Mouse (Mus musculus) neural tube, embryonic 12.5 days (tissue): ENCODE data around the gene Slc5a5. TPM values are rescaled to one million over a fixed set of nuclear protein-coding genes. Genes with fewer than 3 reads are reported as not detected.

Source experiments
- ATAC-seq: fragments of 200-750 bp; cut with Nextera tagmentation; 2 replicates; pipeline ENCODE4 v1.8.0; 2017; ENCODE audit warnings: low read depth, mild to moderate bottlenecking, moderate TSS enrichment, moderate library complexity; ENCODE audit not compliant: low FRiP score
- H3K27ac ChIP-seq: fragments of 300-500 bp; sonication (generic); 2 replicates; pipeline ENCODE4 v1.5.1; 2016
- H3K27me3 ChIP-seq: fragments of 300-500 bp; sonication (generic); replicated peaks from 2 replicates; pipeline ENCODE4 v1.6.1; 2016; ENCODE audit warnings: mild to moderate bottlenecking
- H3K36me3 ChIP-seq: fragments of 300-500 bp; sonication (generic); 2 replicates; pipeline ENCODE4 v1.6.1; 2016; ENCODE audit warnings: mild to moderate bottlenecking
- H3K4me1 ChIP-seq: fragments of 300-500 bp; sonication (generic); 2 replicates; pipeline ENCODE4 v1.6.1; 2016
- H3K4me2 ChIP-seq: fragments of 300-500 bp; sonication (generic); replicated peaks from 2 replicates; pipeline ENCODE4 v1.6.1; 2016; ENCODE audit warnings: mild to moderate bottlenecking
- H3K4me3 ChIP-seq: fragments of 300-500 bp; sonication (generic); 2 replicates; pipeline ENCODE4 v1.5.1; 2016
- H3K9ac ChIP-seq: fragments of 300-500 bp; sonication (generic); 2 replicates; pipeline ENCODE4 v1.6.1; 2016; ENCODE audit warnings: mild to moderate bottlenecking
- H3K9me3 ChIP-seq: fragments of 300-500 bp; sonication (generic); 2 replicates; pipeline ENCODE4 v1.6.1; 2016; ENCODE audit warnings: mild to moderate bottlenecking
- WGBS: fragments of 180-500 bp; shearing (Covaris S2); methylation state at CpG from one replicate; pipeline ENCODE4 v1.1.7; 2016; 5-methylcytosine and 5-hydroxymethylcytosine counted together
- polyA plus RNA-seq: library from polyadenylated mRNA; unstranded; fragments of >200 nt; fragmentation: Nextera tagmentation; extraction: Ambion mirVana; gene quantifications from 2 replicates; pipeline ENCODE4 v1.2.1, GENCODE M21; 2016

The Slc5a5 gene
- polyA plus RNA-seq, 1 experiment from 2014 or later: 1.5 TPM

GRCm38 (mm10) chr8:70891356-70891755, 1.2 kb downstream of the Slc5a5 start:
- Histone ChIP-seq H3K9me3 (no peaks in the 10 kb centered on the region), H3K4me3 (no peak overlapping the region), H3K4me1 (peaks cover 24% of the 10 kb centered on the region), H3K27me3 (peaks cover 68% of the 10 kb centered on the region), H3K9ac (no peak overlapping the region), H3K4me2 (no peak overlapping the region), H3K27ac (no peak overlapping the region), H3K36me3 (peaks cover 26% of the 10 kb centered on the region)
- WGBS: 4% methylated on average over 21 of the region's 21 CpGs
- no peak for ATAC-seq

- Histone ChIP-seq H3K9ac (no peak overlapping the region), H3K9me3 (no peaks in the 10 kb centered on the region), H3K4me3 (no peak overlapping the region), H3K27ac (no peak overlapping the region), H3K4me1 (peaks cover 17% of the 10 kb centered on the region), H3K4me2 (no peak overlapping the region), H3K36me3 (peaks cover 23% of the 10 kb centered on the region), H3K27me3 (peaks cover 74% of the 10 kb centered on the region)
- WGBS: 91% methylated on average over 5 of the region's 5 CpGs
- ATAC-seq: no peak
These were observed 1.9 kb downstream of the Slc5a5 start for GRCm38 (mm10) chr8:70890656-70891055.

- peak overlapping the region; percentile 22; the same call in 1 of the 2 replicates for H3K4me3 ChIP-seq
- WGBS: 5% methylated on average over 18 of the region's 18 CpGs
- H3K36me3 ChIP-seq: 0 out of 2 replicates have a peak, but pooled peaks cover 2% of the 10 kb centered on the region
- H3K4me2 ChIP-seq: peak overlapping the region; percentile 49
- peaks cover 54% of the 10 kb centered on the region for H3K27me3 ChIP-seq
- H3K4me1 ChIP-seq: peaks cover 15% of the 10 kb centered on the region
- H3K9me3 ChIP-seq: no peaks in the 10 kb centered on the region
- no peak overlapping the region for H3K27ac ChIP-seq
- peak overlapping the region; percentile 35; the same call in 1 of the 2 replicates for H3K9ac ChIP-seq
- ATAC-seq: peak; percentile 64
These were observed 4.9 kb downstream of the Slc5a5 start for GRCm38 (mm10) chr8:70887669-70888068.

- WGBS: 14% methylated on average over 12 of the region's 12 CpGs
- Histone ChIP-seq H3K36me3 (no peaks in the 10 kb centered on the region), H3K9me3 (no peaks in the 10 kb centered on the region), H3K4me2 (no peak overlapping the region), H3K9ac (no peak overlapping the region), H3K27me3 (peaks cover 34% of the 10 kb centered on the region), H3K4me1 (peaks cover 6% of the 10 kb centered on the region; the same call in 1 of the 2 replicates), H3K27ac (no peak overlapping the region), H3K4me3 (no peak overlapping the region)
- ATAC-seq: no peak
These were observed 6.9 kb downstream of the Slc5a5 start for GRCm38 (mm10) chr8:70885612-70886011.

- Histone ChIP-seq H3K4me2 (no peak overlapping the region), H3K27ac (no peak overlapping the region), H3K36me3 (no peaks in the 10 kb centered on the region), H3K9ac (no peak overlapping the region), H3K4me1 (peaks cover 12% of the 10 kb centered on the region; the same call in 1 of the 2 replicates), H3K9me3 (no peaks in the 10 kb centered on the region), H3K27me3 (peaks cover 32% of the 10 kb centered on the region), H3K4me3 (no peak overlapping the region)
- 90% methylated on average over 10 of the region's 10 CpGs for WGBS
- no peak for ATAC-seq
These were observed 7.9 kb downstream of the Slc5a5 start for GRCm38 (mm10) chr8:70884683-70885082.

- no peak for ATAC-seq
These were observed 8.4 kb downstream of the Slc5a5 start for GRCm38 (mm10) chr8:70884186-70884585.

GRCm38 (mm10) chr8:70880546-70880945, 12.0 kb downstream of the Slc5a5 start:
- Histone ChIP-seq H3K4me2 (no peak overlapping the region), H3K4me3 (no peak overlapping the region), H3K27me3 (peaks cover 7% of the 10 kb centered on the region; the same call in 1 of the 2 replicates), H3K4me1 (peaks cover 7% of the 10 kb centered on the region; the same call in 1 of the 2 replicates), H3K36me3 (no peaks in the 10 kb centered on the region), H3K9ac (no peak overlapping the region), H3K9me3 (no peaks in the 10 kb centered on the region), H3K27ac (no peak overlapping the region)
- WGBS: 32% methylated on average over 11 of the region's 11 CpGs
- ATAC-seq: no peak

More at GRCm38 (mm10) chr8:70884186-70884585, 8.4 kb downstream of the Slc5a5 start:
- Histone ChIP-seq H3K4me1 (peaks cover 13% of the 10 kb centered on the region; the same call in 1 of the 2 replicates), H3K4me3 (no peak overlapping the region), H3K9ac (no peak overlapping the region), H3K4me2 (no peak overlapping the region), H3K9me3 (no peaks in the 10 kb centered on the region), H3K27me3 (peaks cover 27% of the 10 kb centered on the region), H3K36me3 (no peaks in the 10 kb centered on the region), H3K27ac (no peak overlapping the region)
- WGBS: 79% methylated on average over 4 of the region's 4 CpGs

- 11% methylated on average over 4 of the region's 4 CpGs for WGBS
These were observed 12.4 kb downstream of the Slc5a5 start for GRCm38 (mm10) chr8:70880126-70880525.

GRCm38 (mm10) chr8:70879500-70879899, 13.1 kb downstream of the Slc5a5 start:
- no peak for ATAC-seq
- WGBS: 52% methylated on average over 4 of the region's 4 CpGs

More at GRCm38 (mm10) chr8:70880126-70880525, 12.4 kb downstream of the Slc5a5 start:
- H3K27me3 ChIP-seq: peaks cover 7% of the 10 kb centered on the region; the same call in 1 of the 2 replicates
- 0 out of 2 replicates have a peak overlapping the region, but pooled peaks have one; percentile 21 for H3K9ac ChIP-seq
- no peak overlapping the region for H3K27ac ChIP-seq
- H3K4me2 ChIP-seq: no peak overlapping the region
- H3K4me1 ChIP-seq: peaks cover 7% of the 10 kb centered on the region; the same call in 1 of the 2 replicates
- H3K9me3 ChIP-seq: no peaks in the 10 kb centered on the region
- H3K36me3 ChIP-seq: no peaks in the 10 kb centered on the region
- ATAC-seq: no peak
- H3K4me3 ChIP-seq: no peak overlapping the region

GRCm38 (mm10) chr8:70878178-70878577, 14.4 kb downstream of the Slc5a5 start:
- 69% methylated on average over 2 of the region's 2 CpGs for WGBS
- Histone ChIP-seq H3K4me1 (peaks cover 7% of the 10 kb centered on the region; the same call in 1 of the 2 replicates), H3K27ac (no peak overlapping the region), H3K9ac (no peak overlapping the region), H3K4me3 (no peak overlapping the region), H3K9me3 (no peaks in the 10 kb centered on the region), H3K4me2 (no peak overlapping the region), H3K27me3 (0 out of 2 replicates have a peak, but pooled peaks cover 7% of the 10 kb centered on the region), H3K36me3 (no peaks in the 10 kb centered on the region)
- ATAC-seq: no peak

More at GRCm38 (mm10) chr8:70879500-70879899, 13.1 kb downstream of the Slc5a5 start:
- peaks cover 7% of the 10 kb centered on the region; the same call in 1 of the 2 replicates for H3K4me1 ChIP-seq
- H3K4me2 ChIP-seq: no peak overlapping the region
- H3K9me3 ChIP-seq: no peaks in the 10 kb centered on the region
- H3K27ac ChIP-seq: no peak overlapping the region
- 0 out of 2 replicates have a peak, but pooled peaks cover 7% of the 10 kb centered on the region for H3K27me3 ChIP-seq
- no peak overlapping the region for H3K9ac ChIP-seq
- no peak overlapping the region for H3K4me3 ChIP-seq
- H3K36me3 ChIP-seq: no peaks in the 10 kb centered on the region

GRCm38 (mm10) chr8:70876382-70876781, 16.2 kb downstream of the Slc5a5 start:
- no peaks in the 10 kb centered on the region for H3K9me3 ChIP-seq
- 0 out of 2 replicates have a peak, but pooled peaks cover 7% of the 10 kb centered on the region for H3K27me3 ChIP-seq
- no peak overlapping the region for H3K9ac ChIP-seq
- 76% methylated on average over 4 of the region's 4 CpGs for WGBS
- H3K4me1 ChIP-seq: peaks cover 20% of the 10 kb centered on the region; the same call in 1 of the 2 replicates
- no peak overlapping the region for H3K4me2 ChIP-seq
- no peak for ATAC-seq
- no peak overlapping the region for H3K4me3 ChIP-seq
- H3K27ac ChIP-seq: no peak overlapping the region
- H3K36me3 ChIP-seq: no peaks in the 10 kb centered on the region

- ATAC-seq: no peak
- Histone ChIP-seq H3K27ac (no peak overlapping the region), H3K27me3 (no peaks in the 10 kb centered on the region), H3K9me3 (no peaks in the 10 kb centered on the region), H3K4me3 (no peak overlapping the region), H3K4me1 (peaks cover 16% of the 10 kb centered on the region), H3K36me3 (no peaks in the 10 kb centered on the region), H3K4me2 (no peak overlapping the region), H3K9ac (no peak overlapping the region)
- 91% methylated on average over 13 of the region's 13 CpGs for WGBS
These were observed 18.1 kb downstream of the Slc5a5 start for GRCm38 (mm10) chr8:70874441-70874840.
